Mouse (Mus musculus): ENCODE results near the gene Il6ra. TPM values are rescaled to one million over a fixed set of nuclear protein-coding genes. Genes with fewer than 3 reads are reported as not detected.

Il6ra gene
- total and polyA plus RNA-seq, 3 experiments: under 0.01 TPM; not detected in 2

DNA sequence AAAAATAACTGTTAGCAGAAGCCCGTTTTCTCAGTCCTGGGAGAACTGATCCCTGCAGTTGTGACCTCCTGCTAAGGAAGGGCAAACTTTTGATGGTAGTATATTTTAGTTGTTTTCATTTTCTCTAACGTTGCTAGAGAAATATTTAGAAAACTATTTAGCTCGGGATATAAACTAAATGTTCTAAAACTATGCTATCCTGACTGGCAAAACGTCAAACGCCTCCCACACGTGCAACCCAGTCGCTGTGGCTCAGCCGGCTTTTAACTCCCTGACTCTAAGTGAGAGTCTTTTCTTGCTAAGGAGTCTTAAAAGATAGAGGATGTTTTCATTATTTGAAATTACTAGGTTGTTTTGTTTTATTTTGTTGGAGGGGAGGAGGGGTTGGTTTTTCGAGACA is 38.0 kb downstream of the Il6ra start:
- no peaks in the 10 kb centered on the region for H3K36me3 ChIP-seq (replicated peaks)
- peaks cover 15% of the 10 kb centered on the region; the same call in 1 of the 2 replicates for H3K27me3 ChIP-seq (ENCODE audit: insufficient read depth, low read length)
- no peak for TF ChIP-seq GATA1 (IDR thresholded peaks at IDR 0.05; ENCODE audit: borderline replicate concordance, low read length)
- no peak for TF ChIP-seq CTCF (IDR thresholded peaks at IDR 0.05; ENCODE audit: low read depth, low read length)
- no peak for TF ChIP-seq GATA2 (IDR thresholded peaks at IDR 0.05; ENCODE audit: borderline replicate concordance, low read depth, low read length)
- TF ChIP-seq TAL1 (conservative IDR thresholded peaks at IDR 0.05; ENCODE audit: low read depth, low read length): no peak
- TF ChIP-seq POLR2AphosphoS5 (IDR thresholded peaks at IDR 0.05; ENCODE audit: insufficient replicate concordance, low read depth, low read length): no peak
- DNase-seq (ENCODE audit: low spot score) (no peak), ATAC-seq (ENCODE audit: extremely low read depth, insufficient number of reproducible peaks, low FRiP score, poor library complexity, severe bottlenecking) (no peak)
- H3K4me3 ChIP-seq (ENCODE audit: low read depth, low read length): no peak overlapping the region
- no peaks in the 10 kb centered on the region for H3K4me1 ChIP-seq (ENCODE audit: insufficient read depth, low read depth, low read length)
- no peaks in the 10 kb centered on the region for H3K9me3 ChIP-seq (replicated peaks)

DNA sequence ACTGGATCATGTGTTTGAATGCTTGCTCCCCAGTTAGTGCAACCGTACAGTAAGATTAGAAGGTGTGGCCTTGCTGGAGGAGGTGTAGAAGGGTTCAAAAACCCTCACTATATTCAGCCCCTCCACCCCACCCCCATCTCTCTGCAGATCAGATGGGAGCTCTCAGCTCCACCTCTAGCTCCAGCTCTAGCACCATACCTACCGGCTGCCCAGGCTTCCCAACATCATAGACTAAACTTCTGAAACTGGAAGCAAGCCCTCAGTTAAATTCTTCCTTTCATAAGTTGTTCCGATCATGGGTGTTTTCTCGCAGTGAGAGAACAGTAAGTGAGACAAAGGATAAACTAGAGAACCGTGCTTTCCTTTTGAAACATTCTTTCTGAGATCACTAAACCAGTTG is 38.9 kb downstream of the Il6ra start:
- DNase-seq (ENCODE audit: low spot score): no peak
- H3K4me1 ChIP-seq (ENCODE audit: insufficient read depth, low read depth, low read length): no peaks in the 10 kb centered on the region
- H3K4me3 ChIP-seq (ENCODE audit: low read depth, low read length): no peak overlapping the region
- ATAC-seq (ENCODE audit: extremely low read depth, insufficient number of reproducible peaks, low FRiP score, poor library complexity, severe bottlenecking): no peak
- H3K27me3 ChIP-seq (ENCODE audit: insufficient read depth, low read length): peaks cover 14% of the 10 kb centered on the region; the same call in 1 of the 2 replicates
- no peaks in the 10 kb centered on the region for H3K36me3 ChIP-seq (replicated peaks)
- H3K9me3 ChIP-seq (replicated peaks): no peaks in the 10 kb centered on the region
- TF ChIP-seq TAL1 (conservative IDR thresholded peaks at IDR 0.05; ENCODE audit: low read depth, low read length): no peak
- TF ChIP-seq GATA2 (IDR thresholded peaks at IDR 0.05; ENCODE audit: borderline replicate concordance, low read depth, low read length): no peak
- TF ChIP-seq CTCF (IDR thresholded peaks at IDR 0.05; ENCODE audit: low read depth, low read length): no peak
- TF ChIP-seq GATA1 (IDR thresholded peaks at IDR 0.05; ENCODE audit: borderline replicate concordance, low read length): no peak

DNA sequence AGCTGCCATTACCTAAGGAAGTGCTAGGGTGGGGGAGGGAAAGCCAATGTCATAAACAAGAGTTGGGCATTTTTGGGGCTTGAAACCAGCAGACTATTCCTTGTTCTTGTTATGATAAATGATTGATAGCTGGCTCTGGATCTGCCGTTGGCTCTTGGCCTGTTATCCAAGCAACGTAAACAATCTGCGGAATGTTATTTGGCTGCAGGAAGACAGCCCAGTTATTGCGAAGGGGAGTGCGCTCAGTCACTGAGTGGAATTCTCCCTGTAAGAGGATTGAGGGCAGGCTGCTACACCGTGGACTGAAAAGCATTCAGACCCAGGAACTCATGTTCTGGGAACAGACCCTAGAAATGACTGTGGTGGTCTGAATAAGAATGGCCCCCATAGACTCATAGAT is 40.3 kb downstream of the Il6ra start:
- no peaks in the 10 kb centered on the region for H3K9me3 ChIP-seq (replicated peaks)
- H3K4me3 ChIP-seq (ENCODE audit: low read depth, low read length): no peak overlapping the region
- peaks cover 10% of the 10 kb centered on the region for H3K27me3 ChIP-seq (ENCODE audit: insufficient read depth, low read length)
- no peak for ATAC-seq (ENCODE audit: extremely low read depth, insufficient number of reproducible peaks, low FRiP score, poor library complexity, severe bottlenecking)
- no peaks in the 10 kb centered on the region for H3K4me1 ChIP-seq (ENCODE audit: insufficient read depth, low read depth, low read length)
- DNase-seq (ENCODE audit: low spot score): no peak
- TF ChIP-seq GATA2 (IDR thresholded peaks at IDR 0.05; ENCODE audit: borderline replicate concordance, low read depth, low read length) (no peak), TAL1 (conservative IDR thresholded peaks at IDR 0.05; ENCODE audit: low read depth, low read length) (no peak), CTCF (IDR thresholded peaks at IDR 0.05; ENCODE audit: low read depth, low read length) (no peak), GATA1 (IDR thresholded peaks at IDR 0.05; ENCODE audit: borderline replicate concordance, low read length) (no peak), POLR2AphosphoS5 (IDR thresholded peaks at IDR 0.05; ENCODE audit: insufficient replicate concordance, low read depth, low read length) (no peak)
- no peaks in the 10 kb centered on the region for H3K36me3 ChIP-seq (replicated peaks)

DNA sequence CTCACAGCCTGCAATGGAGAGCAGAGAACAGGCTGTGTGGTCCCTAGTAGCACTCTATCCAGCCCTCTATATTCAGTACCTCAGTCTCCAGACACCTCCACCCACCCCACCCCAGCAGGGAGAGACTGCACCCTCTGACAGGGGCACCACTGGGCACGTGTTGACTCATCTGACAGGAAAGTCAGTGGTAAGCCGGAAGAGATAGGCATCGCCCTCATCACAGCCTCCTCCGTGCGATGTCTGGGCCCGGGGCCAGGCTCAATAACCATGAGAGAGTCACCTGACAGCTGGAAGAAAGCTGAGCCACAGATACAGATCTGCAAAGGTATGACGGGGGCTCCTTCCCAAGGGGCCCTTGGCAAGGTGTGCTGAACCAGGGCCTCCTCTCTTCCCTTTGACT is 40.8 kb downstream of the Il6ra start:
- TF ChIP-seq GATA2 (IDR thresholded peaks at IDR 0.05; ENCODE audit: borderline replicate concordance, low read depth, low read length): no peak
- Histone ChIP-seq H3K9me3 (replicated peaks) (no peaks in the 10 kb centered on the region), H3K36me3 (replicated peaks) (no peaks in the 10 kb centered on the region), H3K27me3 (ENCODE audit: insufficient read depth, low read length) (peaks cover 10% of the 10 kb centered on the region), H3K4me1 (ENCODE audit: insufficient read depth, low read depth, low read length) (no peaks in the 10 kb centered on the region), H3K4me3 (ENCODE audit: low read depth, low read length) (no peak overlapping the region)
- no peak for ATAC-seq (ENCODE audit: extremely low read depth, insufficient number of reproducible peaks, low FRiP score, poor library complexity, severe bottlenecking)
- no peak for DNase-seq (ENCODE audit: low spot score)

DNA sequence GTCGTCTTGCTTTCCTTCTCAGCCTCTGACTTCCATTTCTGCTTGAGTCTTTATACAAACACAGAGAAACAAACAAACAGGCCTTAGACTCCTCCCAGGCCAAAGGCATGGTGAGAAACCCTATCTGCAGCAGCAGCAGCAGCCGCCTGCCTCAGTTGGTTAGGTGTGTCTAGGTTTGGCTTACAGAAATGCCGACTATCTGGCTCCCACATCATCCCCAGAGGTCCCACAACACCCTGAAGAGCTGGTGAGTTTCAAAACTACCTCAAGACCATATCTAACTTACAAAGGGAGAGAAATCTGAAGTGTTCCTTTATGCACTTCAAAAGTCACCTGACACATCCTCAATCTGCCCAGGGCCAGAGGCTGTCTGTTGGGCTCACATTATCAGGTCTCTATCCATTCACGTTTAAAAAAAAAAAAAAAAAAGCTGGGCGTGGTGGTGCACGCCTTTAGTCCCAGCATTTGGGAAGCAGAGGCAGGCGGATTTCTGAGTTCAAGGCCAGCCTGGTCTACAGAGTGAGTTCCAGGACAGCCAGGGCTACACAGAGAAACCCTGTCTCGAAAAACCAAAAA is 41.6 kb downstream of the Il6ra start:
- DNase-seq (ENCODE audit: low spot score): no peak
- peaks cover 10% of the 10 kb centered on the region for H3K27me3 ChIP-seq (ENCODE audit: insufficient read depth, low read length)
- TF ChIP-seq GATA1 (IDR thresholded peaks at IDR 0.05; ENCODE audit: borderline replicate concordance, low read length) (no peak), POLR2AphosphoS5 (IDR thresholded peaks at IDR 0.05; ENCODE audit: insufficient replicate concordance, low read depth, low read length) (no peak), GATA2 (IDR thresholded peaks at IDR 0.05; ENCODE audit: borderline replicate concordance, low read depth, low read length) (no peak), TAL1 (conservative IDR thresholded peaks at IDR 0.05; ENCODE audit: low read depth, low read length) (no peak), CTCF (IDR thresholded peaks at IDR 0.05; ENCODE audit: low read depth, low read length) (no peak)
- H3K4me3 ChIP-seq (ENCODE audit: low read depth, low read length): no peak overlapping the region
- no peak for ATAC-seq (ENCODE audit: extremely low read depth, insufficient number of reproducible peaks, low FRiP score, poor library complexity, severe bottlenecking)
- no peaks in the 10 kb centered on the region for H3K4me1 ChIP-seq (ENCODE audit: insufficient read depth, low read depth, low read length)
- H3K36me3 ChIP-seq (replicated peaks): no peaks in the 10 kb centered on the region
- H3K9me3 ChIP-seq (replicated peaks): no peaks in the 10 kb centered on the region

DNA sequence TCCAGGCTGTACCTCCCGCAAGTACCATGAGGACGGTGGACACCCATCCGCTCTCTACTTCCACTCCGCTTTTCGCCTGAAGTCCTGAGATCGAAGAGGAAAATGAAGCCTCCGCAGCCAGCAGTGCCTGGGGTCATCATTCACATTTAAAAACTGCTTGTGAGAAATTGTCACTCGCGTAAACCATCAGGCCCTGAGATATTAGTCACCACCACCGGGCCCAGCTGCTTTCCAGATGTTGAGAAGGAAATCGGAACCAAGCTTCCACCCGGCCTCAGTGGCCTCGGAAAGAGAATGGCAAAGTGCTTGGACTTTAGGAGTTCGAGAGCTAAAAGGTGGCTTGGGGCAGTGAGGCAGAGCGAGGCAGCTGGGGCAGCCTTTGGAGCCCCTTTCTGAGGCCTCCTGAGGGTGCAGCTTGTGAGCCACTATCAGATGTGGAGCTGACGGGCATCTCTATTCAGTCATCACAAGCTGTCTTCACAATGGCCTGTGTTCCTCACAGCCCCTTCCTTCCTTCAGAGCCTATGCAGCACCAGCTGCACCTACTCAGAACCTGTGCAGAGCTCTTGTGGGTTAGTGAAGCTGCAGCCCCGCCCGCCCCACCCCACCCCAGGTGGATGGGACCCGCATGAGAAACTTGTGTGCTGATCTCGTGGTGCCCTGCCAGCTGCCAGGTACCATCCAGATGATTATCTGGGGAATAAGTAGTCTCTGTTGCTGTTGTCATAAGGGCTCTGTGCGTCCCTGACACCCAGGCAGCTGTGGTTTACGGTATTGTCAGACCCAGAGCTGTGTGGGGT is 42.3 kb downstream of the Il6ra start:
- no peaks in the 10 kb centered on the region for H3K36me3 ChIP-seq (replicated peaks)
- peaks cover 10% of the 10 kb centered on the region for H3K27me3 ChIP-seq (ENCODE audit: insufficient read depth, low read length)
- H3K4me1 ChIP-seq (ENCODE audit: insufficient read depth, low read depth, low read length): no peaks in the 10 kb centered on the region
- H3K9me3 ChIP-seq (replicated peaks): no peaks in the 10 kb centered on the region
- ATAC-seq (ENCODE audit: extremely low read depth, insufficient number of reproducible peaks, low FRiP score, poor library complexity, severe bottlenecking) (no peak), DNase-seq (ENCODE audit: low spot score) (no peak)
- TF ChIP-seq TAL1 (conservative IDR thresholded peaks at IDR 0.05; ENCODE audit: low read depth, low read length): no peak
- no peak for TF ChIP-seq POLR2AphosphoS5 (IDR thresholded peaks at IDR 0.05; ENCODE audit: insufficient replicate concordance, low read depth, low read length)
- TF ChIP-seq CTCF (IDR thresholded peaks at IDR 0.05; ENCODE audit: low read depth, low read length): no peak
- TF ChIP-seq GATA2 (IDR thresholded peaks at IDR 0.05; ENCODE audit: borderline replicate concordance, low read depth, low read length): no peak
- no peak for TF ChIP-seq GATA1 (IDR thresholded peaks at IDR 0.05; ENCODE audit: borderline replicate concordance, low read length)
- no peak overlapping the region for H3K4me3 ChIP-seq (ENCODE audit: low read depth, low read length)

All from G1E (cell line).